Mouse (Mus musculus) liver, adult 2 months (tissue): ENCODE measurements around the gene 1700088E04Rik. TPM values are rescaled to one million over a fixed set of nuclear protein-coding genes. Genes with fewer than 3 reads are reported as not detected.

Source experiments
- DNase-seq: peaks from one replicate; pipeline ENCODE4 v3.0.0-alpha.2; 2011; ENCODE audit warnings: low read depth, low spot score; ENCODE audit errors: extremely low read depth
- H3K27ac ChIP-seq: fragments of 200-500 bp; replicated peaks from 2 replicates; pipeline ENCODE4 v1.5.1; 2012; ENCODE audit warnings: low read depth, mild to moderate bottlenecking, control low read depth, inconsistent platforms, low read length; ENCODE audit not compliant: insufficient read depth
- H3K27me3 ChIP-seq: fragments of 200-500 bp; 2 replicates; pipeline ENCODE4 v1.6.1; 2012; ENCODE audit warnings: mild to moderate bottlenecking, moderate library complexity, low read length, inconsistent platforms; ENCODE audit not compliant: control insufficient read depth, insufficient read depth
- H3K36me3 ChIP-seq: fragments of 200-500 bp; 2 replicates; pipeline ENCODE4 v1.6.1; 2012; ENCODE audit warnings: low read length, inconsistent platforms; ENCODE audit not compliant: control insufficient read depth, insufficient read depth
- H3K4me1 ChIP-seq: fragments of 200-500 bp; 2 replicates; pipeline ENCODE4 v1.6.1; 2011; ENCODE audit warnings: low read length; ENCODE audit not compliant: control insufficient read depth, insufficient read depth
- H3K4me3 ChIP-seq: fragments of 200-500 bp; 2 replicates; pipeline ENCODE4 v1.5.1; 2011; ENCODE audit warnings: low read depth, mild to moderate bottlenecking, control low read depth, low read length, moderate library complexity; ENCODE audit not compliant: insufficient read depth
- H3K79me2 ChIP-seq: fragments of 200-500 bp; 2 replicates; pipeline ENCODE4 v1.6.1; 2012; ENCODE audit warnings: inconsistent platforms, mild to moderate bottlenecking, low read length, moderate library complexity; ENCODE audit not compliant: control insufficient read depth, insufficient read depth
- H3K9ac ChIP-seq: fragments of 200-500 bp; 2 replicates; pipeline ENCODE4 v1.6.1; 2012; ENCODE audit warnings: low read depth, mild to moderate bottlenecking, control low read depth, inconsistent platforms, low read length
- CTCF ChIP-seq: fragments of 200-500 bp; IDR thresholded peaks from 2 replicates; pipeline ENCODE4 v1.5.1; 2011; ENCODE audit warnings: low read depth, low read length, control low read depth
- POLR2A ChIP-seq: fragments of 200-500 bp; IDR thresholded peaks from 2 replicates; pipeline ENCODE4 v1.6.1; 2011; ENCODE audit warnings: low read length, control low read depth; ENCODE audit not compliant: insufficient read depth; ENCODE audit errors: extremely low read depth
- WGBS: fragments of 180-500 bp; shearing (Covaris S2); methylation state at CpG from one replicate; pipeline ENCODE4 v1.1.7; 2018; 5-methylcytosine and 5-hydroxymethylcytosine counted together
- polyA plus RNA-seq: library from polyadenylated mRNA; depleted of rRNA; stranded (reverse); fragments of >200 nt; gene quantifications from 2 replicates; pipeline ENCODE4 v1.2.3, GENCODE M21; 2012; rRNA removed
- total RNA-seq: library from RNA; depleted of rRNA; stranded (reverse); fragments of >200 nt; gene quantifications from 2 replicates; pipeline ENCODE4 v1.2.3, GENCODE M21; 2014; rRNA removed

Gene 1700088E04Rik
- total RNA-seq, result 0.65 and 0.67 TPM in 2 replicates
- 0.25 and 0.65 TPM in 2 replicates for polyA plus RNA-seq

DNA sequence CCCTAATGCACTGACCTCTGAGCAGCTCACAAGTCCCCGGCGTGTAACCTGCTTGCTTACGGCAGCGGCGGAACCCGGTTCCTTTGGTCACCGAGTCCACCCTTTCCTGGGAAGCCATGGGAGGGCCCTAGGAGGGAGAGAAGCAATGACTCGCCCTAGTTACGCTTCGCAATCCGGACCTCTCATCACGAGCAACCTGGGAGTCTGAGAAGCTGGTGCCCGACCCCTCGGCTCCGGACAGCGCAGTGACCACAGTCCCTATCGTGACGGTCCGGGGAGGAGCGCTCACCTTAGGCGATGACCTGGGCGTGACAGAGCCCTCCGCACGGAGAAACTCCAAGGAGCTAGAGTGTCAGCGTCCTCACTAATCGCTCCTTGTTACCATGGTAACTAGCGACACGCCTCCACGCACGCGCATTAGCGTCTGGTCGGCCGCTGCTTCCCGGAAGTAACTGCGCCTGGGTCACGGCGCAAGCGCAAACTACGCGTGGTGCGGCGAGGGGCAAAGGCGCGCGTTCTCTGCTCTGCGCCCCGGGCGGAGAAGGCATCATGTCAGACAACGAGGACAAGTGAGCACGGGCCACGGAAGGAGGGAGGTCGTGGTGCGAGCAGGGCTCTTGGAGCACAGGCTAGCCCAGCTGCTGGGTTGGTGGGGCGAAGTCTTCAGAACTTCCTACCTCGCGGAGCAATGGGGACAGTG is at the start of gene 1700088E04Rik, which contains the start of gene Polr2f:
Gene 1700088E04Rik (minus strand): TSS at position 388 of the 700 bp plus-strand sequence.
Gene Polr2f (plus strand): TSS at position 144 of the 700 bp plus-strand sequence.
- peak within 1 kb of the TSS; percentile 61 for H3K27ac ChIP-seq
- H3K79me2 ChIP-seq, result peaks cover 8% of the 10 kb centered on the region; the same call in 1 of the 2 replicates
- no peak for TF ChIP-seq CTCF
- peak; percentile 84; the same call in 1 of the 2 replicates for TF ChIP-seq POLR2A
- H3K9ac ChIP-seq, result peak within 1 kb of the TSS; percentile 94
- H3K27me3 ChIP-seq, result no peaks in the 10 kb centered on the region
- under 1% methylated on average over 57 of the region's 57 CpGs for WGBS
- peak within 1 kb of the TSS; percentile 97 for H3K4me3 ChIP-seq
- peak; percentile 76 for DNase-seq
- no peaks in the 10 kb centered on the region for H3K36me3 ChIP-seq
- peaks cover 5% of the 10 kb centered on the region for H3K4me1 ChIP-seq

DNA sequence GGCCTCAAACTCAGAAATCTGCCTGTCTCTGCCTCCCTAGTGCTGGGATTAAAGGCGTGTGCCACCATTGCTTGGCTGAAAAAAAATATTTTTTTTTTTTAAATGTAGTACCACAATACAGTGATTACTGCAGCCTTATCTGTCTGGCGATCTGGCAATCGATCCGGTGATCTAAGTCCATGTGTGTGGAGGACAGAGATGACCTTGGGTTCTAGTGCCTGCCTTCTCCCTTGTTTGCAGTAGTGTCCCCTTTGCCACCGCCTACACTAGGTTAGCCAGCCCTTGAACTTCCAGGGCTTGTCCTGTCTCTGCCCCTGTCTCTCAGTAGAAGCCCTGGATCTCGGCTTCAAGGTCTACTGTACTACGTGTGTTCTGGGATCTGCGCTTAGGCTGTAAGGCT is 46.8 kb upstream of the 1700088E04Rik start:
- TF ChIP-seq CTCF, result no peak
- peak; percentile 95 for DNase-seq
- H3K4me1 ChIP-seq, result peaks cover 3% of the 10 kb centered on the region; the same call in 1 of the 2 replicates
- H3K27ac ChIP-seq, result 0 out of 2 replicates have a peak overlapping the region, but pooled peaks have one; percentile 16
- H3K79me2 ChIP-seq, result no peaks in the 10 kb centered on the region
- no peaks in the 10 kb centered on the region for H3K36me3 ChIP-seq
- WGBS, result 28% methylated on average over 8 of the region's 8 CpGs
- no peaks in the 10 kb centered on the region for H3K27me3 ChIP-seq
- no peak overlapping the region for H3K9ac ChIP-seq
- H3K4me3 ChIP-seq, result no peak overlapping the region

DNA sequence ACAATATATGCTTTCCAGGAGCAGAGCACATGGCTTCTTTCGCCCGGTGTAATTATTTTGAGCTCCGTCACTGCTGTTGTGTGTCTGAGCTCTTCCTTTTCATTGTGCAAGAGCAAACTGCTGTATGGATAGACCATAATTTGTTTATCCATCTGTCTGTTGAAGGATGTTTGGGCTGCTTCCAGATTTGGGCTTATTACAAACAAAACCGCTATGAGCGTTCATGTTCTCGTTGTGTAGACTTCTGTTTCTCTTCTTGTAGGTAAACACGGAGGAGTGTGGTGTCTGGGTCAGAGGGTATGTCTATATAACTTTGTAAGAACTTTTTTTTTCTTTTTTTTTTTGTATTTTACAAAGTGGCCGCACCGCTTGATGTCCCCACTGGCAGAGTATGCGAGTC is 44.2 kb upstream of the 1700088E04Rik start:
- Histone ChIP-seq H3K27me3 (no peaks in the 10 kb centered on the region), H3K36me3 (no peaks in the 10 kb centered on the region), H3K4me3 (no peak overlapping the region), H3K9ac (no peak overlapping the region), H3K27ac (no peak overlapping the region), H3K79me2 (no peaks in the 10 kb centered on the region), H3K4me1 (peaks cover 3% of the 10 kb centered on the region; the same call in 1 of the 2 replicates)
- DNase-seq, result peak; percentile 45
- TF ChIP-seq CTCF (no peak), POLR2A (no peak)
- 21% methylated on average over 10 of the region's 10 CpGs for WGBS

DNA sequence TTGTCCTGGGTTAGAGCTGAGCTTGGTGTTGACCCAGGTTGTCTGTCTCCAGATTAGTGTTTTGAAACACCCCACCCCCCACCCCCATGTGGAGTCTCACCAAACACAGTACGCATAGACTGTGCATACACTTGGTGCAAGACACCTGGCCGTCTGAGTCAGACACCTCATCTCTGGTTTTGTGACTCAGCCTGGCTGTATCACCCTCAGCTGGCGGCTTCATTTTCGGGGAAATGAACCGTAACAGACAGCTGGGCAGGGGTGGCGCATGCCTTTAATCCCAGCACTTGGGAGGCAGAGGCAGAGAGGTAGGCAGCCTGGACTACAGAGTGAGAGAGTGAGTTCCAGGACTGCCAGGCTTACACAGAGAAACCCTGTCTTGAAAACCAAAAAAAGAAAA is 35.9 kb upstream of the 1700088E04Rik start:
- 70% methylated on average over 6 of the region's 6 CpGs for WGBS
- Histone ChIP-seq H3K4me1 (no peaks in the 10 kb centered on the region), H3K4me3 (no peak overlapping the region)

DNA sequence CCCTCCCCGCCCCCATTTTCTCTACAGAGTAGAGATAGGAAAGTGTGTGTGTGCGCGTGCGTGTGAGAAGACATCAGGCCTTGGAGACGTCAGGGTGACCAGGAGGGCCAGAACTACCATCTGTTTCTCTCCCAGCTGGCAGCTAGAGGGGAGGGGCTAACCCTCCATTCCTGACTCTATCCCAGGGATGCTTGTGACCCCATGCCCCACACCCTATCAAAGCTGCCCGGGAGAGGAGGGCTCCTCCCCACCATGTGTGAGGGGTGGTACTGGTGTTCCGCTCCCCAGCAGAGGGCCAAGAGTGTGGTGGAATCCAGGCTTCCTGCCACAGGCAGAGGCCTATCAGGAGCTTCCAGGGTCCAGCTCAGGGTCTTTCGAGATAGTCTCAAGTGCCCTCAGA is 25.7 kb upstream of the 1700088E04Rik start:
- no peak for DNase-seq
- Histone ChIP-seq H3K79me2 (no peaks in the 10 kb centered on the region), H3K36me3 (no peaks in the 10 kb centered on the region), H3K27me3 (peaks cover 18% of the 10 kb centered on the region), H3K4me1 (no peaks in the 10 kb centered on the region), H3K27ac (no peak overlapping the region), H3K4me3 (no peak overlapping the region), H3K9ac (no peak overlapping the region)
- WGBS, result 71% methylated on average over 8 of the region's 8 CpGs
- TF ChIP-seq CTCF, result no peak
- no peak for TF ChIP-seq POLR2A

More for the DNA sequence above, 35.9 kb upstream of the 1700088E04Rik start:
- no peaks in the 10 kb centered on the region for H3K36me3 ChIP-seq
- no peaks in the 10 kb centered on the region for H3K79me2 ChIP-seq
- no peak for DNase-seq
- TF ChIP-seq CTCF (no peak), POLR2A (no peak)
- H3K27me3 ChIP-seq, result no peaks in the 10 kb centered on the region
- no peak overlapping the region for H3K9ac ChIP-seq
- H3K27ac ChIP-seq, result no peak overlapping the region

DNA sequence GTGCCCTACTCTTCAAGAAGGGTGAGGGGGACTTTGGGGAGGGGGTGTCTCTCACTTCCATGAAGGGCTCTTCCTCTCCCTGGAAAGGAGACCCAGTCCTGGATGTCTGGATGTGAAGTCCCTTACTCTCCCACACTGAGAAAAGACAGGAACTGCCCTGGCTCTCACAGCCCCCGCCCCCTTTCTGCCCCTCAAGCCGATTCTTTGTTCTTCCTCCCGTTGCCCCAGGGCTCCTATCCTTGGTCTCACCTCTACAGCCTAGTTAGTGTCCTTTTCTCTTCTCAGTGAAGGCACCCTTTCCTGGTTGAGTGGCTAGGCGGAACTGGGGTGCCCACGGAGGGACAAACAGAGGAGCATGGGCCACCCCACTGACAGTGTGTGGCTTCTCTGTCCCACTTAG is 24.1 kb upstream of the 1700088E04Rik start, which contains the start of gene Sox10:
Gene Sox10 (minus strand): TSS at position 101 of the 400 bp plus-strand sequence.
- H3K79me2 ChIP-seq, result no peaks in the 10 kb centered on the region
- H3K36me3 ChIP-seq, result no peaks in the 10 kb centered on the region
- 77% methylated on average over 5 of the region's 5 CpGs for WGBS
- no peak for DNase-seq
- H3K4me3 ChIP-seq, result no peak within 1 kb of the TSS
- H3K27me3 ChIP-seq, result peaks cover 18% of the 10 kb centered on the region
- no peak within 1 kb of the TSS for H3K9ac ChIP-seq
- TF ChIP-seq POLR2A (no peak), CTCF (no peak)
- no peaks in the 10 kb centered on the region for H3K4me1 ChIP-seq
- no peak within 1 kb of the TSS for H3K27ac ChIP-seq
